Mouse (Mus musculus) regulatory T cell (primary cell): ENCODE results near the gene Sycn.
"Not testable (repeated sequence)": the region's sequence is repeated elsewhere in the genome, so short reads cannot be mapped to it uniquely, and the experiment has no call there.

ENCODE experiments used
- in situ Hi-C: fragments of 300-600 bp; cut with MboI, MseI; formaldehyde crosslinking; loops from one replicate; pipeline ENCODE4 v1.15.1; 2025; ENCODE audit warnings: high pct_unique_total_duplicates

The Sycn gene

DNA sequence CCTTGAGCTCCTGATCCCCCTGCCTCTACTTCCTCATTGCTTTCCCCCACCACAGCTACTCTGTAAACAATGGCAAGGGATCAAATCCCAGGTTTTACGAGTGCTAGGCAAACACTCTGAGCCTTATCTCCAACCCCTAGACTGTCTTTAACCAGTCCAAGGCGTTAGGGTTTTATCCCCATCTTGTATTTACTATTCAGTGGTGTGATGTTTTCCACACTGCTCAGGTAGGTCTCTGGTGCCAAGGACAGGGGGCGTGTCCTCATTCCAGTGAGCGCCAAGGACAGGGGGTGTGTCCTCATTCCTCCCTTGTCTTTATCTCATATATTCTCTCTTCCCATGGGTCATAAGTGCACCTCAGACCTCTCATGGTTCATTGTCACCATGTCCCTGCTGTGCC is at the start of gene Sycn:
Gene Sycn, plus strand, starts transcription at position 360 of the 400 bp plus-strand sequence.
- in situ Hi-C loops: no loop called here

GRCm38 (mm10) chr7:28490903-28491302 is 49.8 kb upstream of the Sycn start:
- in situ Hi-C loops: no loop called here

DNA sequence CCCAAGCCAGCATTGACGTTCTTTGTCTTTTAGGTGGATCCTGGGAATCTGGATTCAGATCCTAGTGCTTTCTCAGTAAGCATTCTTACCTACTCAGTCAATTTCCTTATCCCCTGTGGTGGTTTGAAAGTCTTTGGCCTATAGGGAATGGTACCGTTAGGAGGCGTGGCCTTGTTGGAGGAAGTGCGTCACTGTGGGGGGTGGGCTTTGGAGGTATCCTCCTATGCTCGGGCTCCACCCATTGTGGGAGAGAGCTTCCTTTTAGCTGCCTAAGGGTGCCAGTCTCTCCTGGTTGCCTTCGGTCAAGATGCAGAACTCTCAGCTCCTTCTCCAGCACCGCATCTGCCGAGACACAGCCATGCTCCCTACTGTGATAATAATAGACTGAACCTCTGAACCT is 48.4 kb upstream of the Sycn start:
- in situ Hi-C loops: no loop called here

DNA sequence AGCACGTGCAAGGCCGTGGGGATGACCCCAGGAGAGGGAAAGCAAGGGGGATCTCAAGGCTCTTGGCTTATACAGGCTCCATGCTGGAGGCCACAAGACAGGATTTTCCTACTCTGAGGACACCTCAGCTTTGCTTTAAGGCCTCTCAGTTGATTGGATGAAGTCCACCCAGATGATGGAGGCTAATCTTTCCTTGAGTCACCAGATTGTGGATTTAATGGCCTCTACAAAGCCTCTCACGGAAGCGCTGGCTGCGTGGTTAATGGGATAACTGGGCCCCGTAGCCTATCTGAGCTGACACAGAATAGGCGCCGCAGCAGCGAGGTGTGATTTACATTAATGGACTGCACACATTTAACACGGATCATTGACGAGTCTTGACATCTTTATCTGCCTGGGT is 45.3 kb upstream of the Sycn start:
- in situ Hi-C loops: no loop called here

DNA sequence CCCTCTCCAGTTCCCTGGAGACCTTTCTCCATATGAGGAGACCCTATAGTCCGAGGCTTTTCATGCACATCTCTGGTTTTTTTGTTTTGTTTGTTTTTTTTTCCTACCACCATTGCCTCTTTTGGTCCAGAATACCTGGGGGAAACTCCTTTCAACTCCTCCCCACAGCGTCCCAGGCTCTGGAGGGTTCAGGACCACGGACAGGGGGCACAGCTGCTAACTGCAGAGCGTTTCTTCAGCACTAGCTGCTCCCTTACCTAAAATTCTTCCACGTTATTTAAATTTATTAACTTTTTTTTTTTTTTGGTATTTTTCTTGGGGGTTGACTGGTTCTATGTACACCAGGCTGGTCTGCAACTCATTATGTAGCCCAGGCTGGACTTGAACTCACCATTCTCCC is 35.1 kb upstream of the Sycn start:
- in situ Hi-C loops: no loop called here

DNA sequence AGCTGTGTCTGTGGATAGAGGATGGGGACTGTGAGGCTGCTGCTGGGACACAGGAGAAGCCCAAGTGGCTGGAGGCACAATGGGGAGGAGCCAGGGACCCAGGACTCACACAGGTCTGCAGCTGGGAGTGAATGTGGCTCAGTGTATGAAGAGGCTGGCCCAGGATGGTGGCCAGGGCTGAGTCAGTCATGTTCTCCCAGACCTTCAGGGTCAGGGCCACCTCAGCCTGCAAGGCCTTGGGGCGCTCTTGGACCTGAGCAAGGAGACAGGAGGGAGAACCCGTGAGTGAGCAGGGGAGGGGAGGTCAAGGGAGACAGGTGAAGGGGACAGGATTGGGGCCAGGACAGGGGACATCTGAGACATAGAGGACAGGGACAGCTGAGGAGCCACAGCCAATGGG is 31.6 kb upstream of the Sycn start:
- in situ Hi-C loops: not testable (repeated sequence)

GRCm38 (mm10) chr7:28510405-28510974 is 30.2 kb upstream of the Sycn start, which contains the start of gene Ifnl2:
Gene Ifnl2 (minus strand): TSS chr7:28510455.
- in situ Hi-C loops: loop anchor here (10.0 kb wide), 1 partner anchor 1226 kb away; no protein-coding TSS in a partner anchor

- in situ Hi-C loops: loop anchor here (10.0 kb wide), 1 partner anchor 1227 kb away; no protein-coding TSS in a partner anchor
Measured at GRCm38 (mm10) chr7:28511441-28511840, 29.2 kb upstream of the Sycn start.

DNA sequence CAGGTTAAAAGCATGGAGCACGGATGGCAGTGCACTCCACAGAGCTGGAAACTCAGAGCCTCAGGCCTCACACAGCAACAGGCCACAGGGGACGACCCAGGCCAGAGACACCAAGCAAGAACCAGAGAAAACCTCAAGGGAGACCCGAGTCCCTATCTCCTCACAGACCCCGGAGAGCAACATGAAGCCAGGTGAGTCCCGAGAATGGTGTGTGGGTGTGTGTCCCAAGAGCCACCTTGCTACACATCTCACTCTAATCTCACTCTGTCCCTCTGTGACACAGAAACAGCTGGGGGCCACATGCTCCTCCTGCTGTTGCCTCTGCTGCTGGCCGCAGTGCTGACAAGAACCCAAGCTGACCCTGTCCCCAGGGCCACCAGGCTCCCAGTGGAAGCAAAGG is 18.1 kb upstream of the Sycn start, which contains the start of gene Ifnl3:
Gene Ifnl3, plus strand, starts transcription at position 301 of the 400 bp plus-strand sequence.
- in situ Hi-C loops: not testable (repeated sequence)

GRCm38 (mm10) chr7:28527922-28528719 is 12.6 kb upstream of the Sycn start:
- in situ Hi-C loops: loop anchor here (5.0 kb wide), 1 partner anchor 81 kb away; no protein-coding TSS in a partner anchor

DNA sequence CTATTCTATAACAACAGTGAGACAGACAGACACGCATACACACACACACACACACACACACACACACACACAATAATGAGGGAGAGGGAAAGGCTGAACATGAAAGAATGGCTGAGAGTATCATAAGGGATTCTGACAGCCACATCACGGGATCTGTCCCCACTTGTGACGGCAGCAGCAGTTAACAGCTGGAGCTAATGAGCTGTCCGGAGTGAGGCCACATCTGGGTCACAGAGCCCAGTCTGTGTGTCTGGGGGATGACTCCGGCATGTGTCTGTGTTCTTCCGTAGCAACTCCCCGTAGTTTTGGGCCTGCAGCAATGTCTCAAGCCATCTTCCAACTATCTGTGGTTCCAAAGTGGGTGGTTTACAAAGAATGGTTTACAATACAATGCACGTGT is 8.7 kb upstream of the Sycn start:
- in situ Hi-C loops: no loop called here

- in situ Hi-C loops: not testable (repeated sequence)
Measured at GRCm38 (mm10) chr7:28538886-28539285, 1.8 kb upstream of the Sycn start.

- in situ Hi-C loops: no loop called here
Measured at GRCm38 (mm10) chr7:28544051-28544601, 3.4 kb downstream of the Sycn start.

GRCm38 (mm10) chr7:28545048-28545890 is 4.6 kb downstream of the Sycn start:
- in situ Hi-C loops: no loop called here

- in situ Hi-C loops: no loop called here
Measured at GRCm38 (mm10) chr7:28545891-28546210, 5.2 kb downstream of the Sycn start.

GRCm38 (mm10) chr7:28546649-28547048 is 6.0 kb downstream of the Sycn start:
- in situ Hi-C loops: no loop called here

GRCm38 (mm10) chr7:28547154-28547553 is 6.5 kb downstream of the Sycn start, which contains the start of gene Nccrp1:
Gene Nccrp1 (minus strand): TSS chr7:28547254.
- in situ Hi-C loops: no loop called here

DNA sequence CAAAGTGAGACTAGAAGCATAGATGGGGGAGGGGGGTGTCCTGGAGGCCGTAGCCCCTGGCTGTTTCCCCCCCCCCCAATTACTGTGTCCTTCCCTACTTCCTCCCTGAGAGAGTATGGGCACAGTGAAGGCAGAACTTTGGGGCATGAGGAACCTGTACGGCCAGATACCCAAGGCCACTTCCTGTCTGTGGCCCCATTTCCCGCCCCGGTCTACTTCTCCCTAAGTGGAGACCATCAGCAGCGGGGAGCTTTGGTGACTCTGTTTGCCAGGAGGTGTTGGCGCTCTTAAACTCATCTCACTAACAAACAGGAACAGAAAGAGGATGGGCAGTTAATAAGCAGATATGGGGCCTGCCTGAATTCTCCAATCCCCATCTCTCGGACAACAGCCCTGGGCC is 6.9 kb downstream of the Sycn start:
- in situ Hi-C loops: no loop called here

DNA sequence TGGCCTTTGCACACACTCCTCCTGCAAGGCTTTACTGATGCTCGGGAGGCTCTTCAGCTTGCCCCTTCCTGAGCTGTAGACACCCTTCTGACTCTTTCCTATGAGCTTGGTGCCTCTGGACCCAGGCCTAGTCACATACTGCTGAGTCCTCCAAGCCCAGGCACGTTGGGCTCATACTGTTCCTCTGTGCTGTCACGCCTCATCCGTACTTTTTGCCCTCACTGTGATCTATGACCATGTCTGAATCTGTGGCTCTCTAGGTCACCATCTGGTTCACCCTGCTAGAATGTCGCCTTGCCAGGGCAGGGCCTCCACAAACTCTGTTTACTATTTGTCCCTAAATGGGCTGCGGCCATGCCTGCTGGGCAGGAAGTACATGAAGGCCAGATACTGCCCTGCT is 12.4 kb downstream of the Sycn start:
- in situ Hi-C loops: no loop called here

GRCm38 (mm10) chr7:28555939-28556535 is 15.4 kb downstream of the Sycn start:
- in situ Hi-C loops: no loop called here

DNA sequence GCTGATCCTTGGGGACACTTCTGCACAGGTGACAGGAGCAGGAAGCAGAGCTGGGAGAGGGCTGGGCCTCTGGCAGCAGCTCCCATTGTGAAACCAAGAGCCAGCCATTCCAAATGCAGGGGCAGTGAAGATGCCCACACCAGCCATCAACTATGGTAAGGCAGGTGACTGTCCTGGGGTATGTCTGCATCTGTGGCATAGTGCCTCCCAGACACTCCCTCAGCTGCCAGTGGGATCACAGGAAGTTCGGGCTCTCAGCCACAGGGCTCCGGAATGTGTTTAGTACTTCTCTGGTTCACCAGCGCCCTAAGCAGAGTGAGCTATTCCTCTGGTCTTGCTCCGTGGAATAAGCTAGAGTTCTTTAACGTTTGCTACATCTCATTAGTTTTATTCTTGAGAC is 16.4 kb downstream of the Sycn start:
- in situ Hi-C loops: no loop called here
